Mouse (Mus musculus): ENCODE results near the gene Fam198a.

DNA sequence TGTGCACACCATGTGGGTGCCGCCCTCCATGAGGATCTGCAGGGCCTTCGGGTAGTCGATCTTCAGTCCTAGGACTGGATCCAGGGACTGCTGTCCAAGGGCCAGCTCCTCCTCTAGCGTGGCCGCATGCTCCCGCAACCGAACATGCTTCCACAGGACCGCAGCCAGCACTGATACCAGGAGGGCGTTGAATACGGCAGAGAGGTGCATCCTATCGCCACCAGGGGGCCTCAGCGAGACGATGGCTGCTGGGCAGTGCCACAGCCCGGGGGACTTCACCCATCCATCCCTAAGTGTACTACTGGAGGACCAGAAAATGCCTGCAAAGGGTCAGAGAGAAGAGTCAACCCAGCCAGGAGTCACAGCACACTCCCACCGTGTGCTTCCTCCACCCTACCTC, 32.7 kb downstream of the Fam198a start:
- TF ChIP-seq CTCF (IDR thresholded peaks at IDR 0.05 in 2 of 3, conservative IDR thresholded peaks at IDR 0.05 in 1 of 3; ENCODE audit: control insufficient read depth in 1 of 3, insufficient read depth in 1 of 3, low read depth in 2 of 3, low read length in 3 of 3, poor library complexity in 1 of 3, severe bottlenecking in 1 of 3) = peak; percentile 57 to 78 (median 69)
- TF ChIP-seq SMC3 (IDR thresholded peaks at IDR 0.05; ENCODE audit: low read depth, low read length) = peak; percentile 34; the same call in 1 of the 2 replicates

All from MEL (cell line).